Mouse (Mus musculus): ENCODE measurements around the gene Ankrd40. TPM values are rescaled to one million over a fixed set of nuclear protein-coding genes. Genes with fewer than 3 reads are reported as not detected.

Ankrd40 gene
- polyA plus RNA-seq (2012; rRNA removed) (11.7 and 12.6 TPM in 2 replicates), polyA plus RNA-seq (2014; fragmentation: Nextera tagmentation; extraction: Ambion mirVana) (5.1 and 5.5 TPM in 2 replicates)

DNA sequence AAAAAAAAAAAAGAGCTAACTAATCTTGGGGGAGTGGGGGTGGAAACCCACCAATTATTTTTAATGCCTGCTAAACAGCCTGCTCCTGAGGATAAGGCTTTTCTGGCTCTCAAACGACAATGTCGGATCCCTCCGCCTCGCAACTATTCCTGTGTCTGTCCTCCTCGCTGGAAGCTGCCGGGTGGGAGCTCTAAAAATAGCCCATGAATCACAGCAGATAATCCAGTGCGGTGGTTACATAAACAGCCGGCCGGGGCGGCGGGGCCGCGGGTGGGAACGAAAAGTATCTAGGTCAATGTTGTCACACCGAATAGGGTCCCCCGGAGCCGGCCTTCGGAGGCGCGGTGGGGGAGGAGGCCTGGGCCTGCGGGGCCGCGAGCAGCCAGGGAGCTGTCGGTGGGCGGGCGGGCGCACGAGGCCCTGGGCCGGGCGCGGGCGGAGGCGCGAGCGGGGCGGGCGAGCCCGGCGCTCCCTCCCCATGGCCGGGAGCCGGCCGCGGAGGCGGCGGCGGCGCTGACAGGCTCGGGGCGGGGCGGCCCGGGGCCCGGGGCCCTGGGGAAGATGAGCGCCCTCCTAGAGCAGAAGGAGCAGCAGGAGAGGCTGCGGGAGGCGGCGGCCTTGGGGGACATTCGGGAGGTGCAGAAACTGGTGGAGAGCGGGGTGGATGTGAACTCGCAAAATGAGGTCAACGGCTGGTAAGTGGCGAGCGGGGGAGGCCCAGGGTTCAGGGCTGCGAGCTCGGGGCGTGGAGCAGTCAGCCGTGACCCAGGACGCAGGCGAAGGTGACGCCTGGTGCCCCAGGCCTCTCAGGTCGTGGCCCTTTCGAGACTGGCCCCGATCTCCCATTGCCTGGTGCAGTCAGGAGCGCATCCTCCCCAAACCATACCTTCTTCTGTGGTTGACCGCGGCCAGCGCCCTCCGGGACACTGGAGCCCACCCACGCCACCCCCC, at the start of gene Ankrd40:
TSS of gene Ankrd40 (plus strand) at position 309 of the 951 bp plus-strand sequence.
- peak; percentile 87 for ATAC-seq (ENCODE audit: insufficient read depth)

DNA sequence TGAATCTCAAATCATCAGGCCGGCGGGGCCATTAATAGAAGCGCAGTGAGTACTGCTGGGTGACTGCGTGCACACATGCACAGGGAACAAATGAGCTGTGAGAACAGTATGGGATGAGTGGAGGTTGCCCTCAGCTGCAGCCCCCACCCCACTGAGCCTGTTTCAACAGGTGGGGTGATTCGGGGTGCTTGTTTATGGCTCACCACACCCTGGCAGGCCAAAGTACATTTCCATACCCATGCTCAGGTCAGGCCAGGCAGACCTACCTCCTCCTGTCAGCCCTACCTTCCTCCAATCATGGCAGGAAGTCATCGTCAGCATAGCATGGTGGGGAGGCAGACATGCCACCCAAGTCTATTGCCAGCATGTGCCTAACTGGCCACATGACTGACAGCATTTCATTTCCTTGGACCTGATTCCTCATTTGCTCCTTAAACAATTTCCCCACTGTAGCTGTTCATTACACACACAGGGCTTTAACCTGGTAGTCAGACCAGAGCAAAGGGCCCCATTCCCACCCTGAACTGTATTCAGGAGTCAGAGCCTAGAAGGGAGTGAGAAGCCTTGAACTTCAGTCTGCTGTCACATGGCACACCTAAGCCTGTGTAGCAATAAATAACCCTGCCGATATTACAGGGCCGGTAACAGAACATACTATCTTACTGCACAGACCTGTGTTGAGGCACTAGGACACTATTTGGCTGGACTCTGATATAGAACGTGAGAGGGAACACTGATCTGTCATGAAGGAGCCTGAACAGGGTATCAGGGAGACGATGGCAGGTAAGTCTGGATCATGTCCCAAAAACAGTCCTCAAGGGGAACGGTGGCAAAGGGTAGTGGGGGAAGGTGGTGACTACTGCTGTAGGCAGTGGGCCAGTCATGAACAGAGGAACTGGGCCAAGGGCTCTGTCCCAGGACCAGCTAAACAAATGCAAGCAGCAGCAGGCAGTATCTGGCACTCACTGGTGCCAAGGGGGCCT, 46.3 kb upstream of the Ankrd40 start, which contains the start of gene Gm21885:
TSS of gene Gm21885 (plus strand) at position 675 of the 983 bp plus-strand sequence.
- Histone ChIP-seq H3K36me3 (replicated peaks; ENCODE audit: control insufficient read depth, insufficient read depth, low read depth) (peaks cover 27% of the 10 kb centered on the region), H3K4me1 (replicated peaks; ENCODE audit: control insufficient read depth in 2 of 2, insufficient read depth in 2 of 2, low read length in 1 of 2) (peaks cover 5 to 15% of the 10 kb centered on the region in 2 experiments), H3K4me2 (ENCODE audit: low read depth) (no peak within 1 kb of the TSS), H3K27me3 (ENCODE audit: control insufficient read depth, insufficient read depth, low read length) (no peaks in the 10 kb centered on the region), H3K9me3 (ENCODE audit: control insufficient read depth, low read length) (no peaks in the 10 kb centered on the region), H3K4me3 (ENCODE audit: insufficient read depth in 1 of 2, low read depth in 2 of 2, low read length in 2 of 2) (no peak within 1 kb of the TSS), H3K27ac (no peak within 1 kb of the TSS), H3K9ac (replicated peaks) (no peak within 1 kb of the TSS; the same call in 1 of the 2 replicates)
- ATAC-seq (ENCODE audit: insufficient read depth), result peak; percentile 29; the same call in 1 of the 2 replicates
- DNase-seq (ENCODE audit: low read depth in 3 of 3, low spot score in 3 of 3), result no peak
- TF ChIP-seq EP300 (IDR thresholded peaks at IDR 0.05; ENCODE audit: low read depth) (0 out of 2 replicates have a peak, but pooled peaks have one; percentile 28), CTCF (IDR thresholded peaks at IDR 0.05; ENCODE audit: low read depth) (no peak)
- WGBS (ENCODE audit: insufficient replicate concordance), result 60% methylated on average over 11 of the region's 11 CpGs

More for the DNA sequence above, at the start of gene Ankrd40:
- Histone ChIP-seq H3K27me3 (ENCODE audit: control insufficient read depth, insufficient read depth, low read length) (no peaks in the 10 kb centered on the region), H3K36me3 (replicated peaks; ENCODE audit: control insufficient read depth, insufficient read depth, low read depth) (no peaks in the 10 kb centered on the region), H3K4me2 (ENCODE audit: low read depth) (peak within 1 kb of the TSS; percentile 86), H3K9me3 (ENCODE audit: control insufficient read depth, low read length) (no peaks in the 10 kb centered on the region), H3K4me1 (replicated peaks; ENCODE audit: control insufficient read depth in 2 of 2, insufficient read depth in 2 of 2, low read length in 1 of 2) (peaks cover 21 to 25% of the 10 kb centered on the region in 2 experiments), H3K9ac (replicated peaks) (peak within 1 kb of the TSS; percentile 78), H3K27ac (peak within 1 kb of the TSS; percentile 52), H3K4me3 (ENCODE audit: insufficient read depth in 1 of 2, low read depth in 2 of 2, low read length in 2 of 2) (peak within 1 kb of the TSS; percentile 66 to 75)
- DNase-seq (ENCODE audit: low read depth in 3 of 3, low spot score in 3 of 3), result peak; percentile 60 to 71 (median 65)
- under 1% methylated on average over 77 of the region's 78 CpGs for WGBS (ENCODE audit: insufficient replicate concordance)
- TF ChIP-seq CTCF (IDR thresholded peaks at IDR 0.05; ENCODE audit: low read depth) (no peak), EP300 (IDR thresholded peaks at IDR 0.05; ENCODE audit: low read depth) (peak; percentile 38; the same call in 1 of the 2 replicates)

DNA sequence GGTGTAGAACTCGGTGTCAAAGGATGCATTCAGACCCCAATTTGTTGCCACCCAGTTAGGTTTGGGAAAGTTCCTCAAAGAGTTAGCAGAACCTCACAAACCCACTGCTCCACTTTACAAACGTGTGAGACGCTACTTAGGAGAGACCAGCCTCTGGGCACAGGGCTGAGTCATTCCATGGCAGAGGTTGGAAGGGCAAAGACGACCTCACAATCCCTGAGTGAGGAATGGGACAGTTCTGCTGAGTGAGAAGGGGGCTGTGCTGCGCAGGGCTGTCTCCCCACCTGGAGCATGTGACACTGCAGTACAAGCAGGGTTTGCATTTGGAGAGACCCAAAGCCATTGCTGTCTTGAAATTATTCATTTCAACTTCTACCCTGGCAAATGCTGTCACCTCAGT, 45.5 kb upstream of the Ankrd40 start:
- 59% methylated on average over 5 of the region's 5 CpGs for WGBS (ENCODE audit: insufficient replicate concordance)
- H3K9me3 ChIP-seq (ENCODE audit: control insufficient read depth, low read length), result no peaks in the 10 kb centered on the region
- ATAC-seq (ENCODE audit: insufficient read depth) (no peak), DNase-seq (ENCODE audit: low read depth in 3 of 3, low spot score in 3 of 3) (no peak)
- no peak overlapping the region for H3K4me3 ChIP-seq (ENCODE audit: insufficient read depth in 1 of 2, low read depth in 2 of 2, low read length in 2 of 2)
- H3K27ac ChIP-seq, result no peak overlapping the region
- no peak overlapping the region for H3K4me2 ChIP-seq (ENCODE audit: low read depth)
- H3K36me3 ChIP-seq (replicated peaks; ENCODE audit: control insufficient read depth, insufficient read depth, low read depth), result peaks cover 35% of the 10 kb centered on the region
- peaks cover 5 to 10% of the 10 kb centered on the region in 2 experiments for H3K4me1 ChIP-seq (replicated peaks; ENCODE audit: control insufficient read depth in 2 of 2, insufficient read depth in 2 of 2, low read length in 1 of 2)
- TF ChIP-seq CTCF (IDR thresholded peaks at IDR 0.05; ENCODE audit: low read depth), result no peak
- TF ChIP-seq EP300 (IDR thresholded peaks at IDR 0.05; ENCODE audit: low read depth), result no peak
- no peaks in the 10 kb centered on the region for H3K27me3 ChIP-seq (ENCODE audit: control insufficient read depth, insufficient read depth, low read length)
- H3K9ac ChIP-seq (replicated peaks), result no peak overlapping the region

DNA sequence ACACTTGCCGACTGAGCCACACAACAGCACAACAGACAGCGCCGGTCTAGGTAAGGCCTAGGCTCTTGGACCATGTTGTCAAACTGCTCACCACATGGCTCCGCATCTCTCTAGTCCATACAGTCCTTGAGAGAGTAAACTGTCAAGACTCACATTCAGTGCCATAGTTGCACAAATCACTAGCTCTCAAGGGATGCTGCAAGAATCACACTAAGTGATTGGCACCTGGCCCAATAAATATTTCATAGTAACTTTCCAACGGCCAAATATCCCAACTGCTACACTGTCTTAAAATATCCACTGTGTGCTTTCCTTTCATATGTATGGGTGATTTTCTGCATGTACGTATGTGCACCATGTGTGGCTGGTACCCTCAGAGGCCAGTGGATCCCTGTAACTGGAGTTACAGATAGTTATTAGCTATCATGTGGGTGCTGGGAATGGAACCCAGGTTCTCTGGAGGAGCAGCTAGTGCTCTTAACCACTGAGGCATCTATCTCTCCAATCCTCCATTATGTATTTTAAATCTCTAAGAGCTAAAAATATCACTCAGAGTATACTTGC, 44.2 kb upstream of the Ankrd40 start:
- no peak for TF ChIP-seq CTCF (IDR thresholded peaks at IDR 0.05; ENCODE audit: low read depth)
- TF ChIP-seq EP300 (IDR thresholded peaks at IDR 0.05; ENCODE audit: low read depth), result no peak
- H3K4me2 ChIP-seq (ENCODE audit: low read depth), result no peak overlapping the region
- no peak overlapping the region for H3K27ac ChIP-seq
- 89% methylated on average over 6 of the region's 6 CpGs for WGBS (ENCODE audit: insufficient replicate concordance)
- no peak overlapping the region for H3K4me3 ChIP-seq (ENCODE audit: insufficient read depth in 1 of 2, low read depth in 2 of 2, low read length in 2 of 2)
- DNase-seq (ENCODE audit: low read depth in 3 of 3, low spot score in 3 of 3) (no peak), ATAC-seq (ENCODE audit: insufficient read depth) (no peak)
- peaks cover 47% of the 10 kb centered on the region for H3K36me3 ChIP-seq (replicated peaks; ENCODE audit: control insufficient read depth, insufficient read depth, low read depth)
- no peak overlapping the region for H3K9ac ChIP-seq (replicated peaks)
- H3K9me3 ChIP-seq (ENCODE audit: control insufficient read depth, low read length), result no peaks in the 10 kb centered on the region
- peaks cover 5 to 7% of the 10 kb centered on the region in 2 experiments for H3K4me1 ChIP-seq (replicated peaks; ENCODE audit: control insufficient read depth in 2 of 2, insufficient read depth in 2 of 2, low read length in 1 of 2)
- no peaks in the 10 kb centered on the region for H3K27me3 ChIP-seq (ENCODE audit: control insufficient read depth, insufficient read depth, low read length)
